Mouse (Mus musculus) thymus, adult 2 months (tissue): ENCODE measurements around the gene Abca1. TPM values are rescaled to one million over a fixed set of nuclear protein-coding genes. Genes with fewer than 3 reads are reported as not detected.

Experiments
- DNase-seq: peaks from one replicate; pipeline ENCODE4 v3.0.0; 2021
- H3K27ac ChIP-seq: fragments of 200-500 bp; 2 replicates; pipeline ENCODE4 v1.5.1; 2012; ENCODE audit warnings: low read length, control low read depth; ENCODE audit not compliant: control insufficient read depth, insufficient read depth
- H3K27me3 ChIP-seq: fragments of 200-500 bp; 2 replicates; pipeline ENCODE4 v1.6.1; 2012; ENCODE audit warnings: mild to moderate bottlenecking, low read length, moderate library complexity, mixed read lengths; ENCODE audit not compliant: control insufficient read depth, insufficient read depth
- H3K36me3 ChIP-seq: fragments of 200-500 bp; 2 replicates; pipeline ENCODE4 v1.6.1; 2012; ENCODE audit warnings: mild to moderate bottlenecking, low read length, moderate library complexity; ENCODE audit not compliant: control insufficient read depth, insufficient read depth
- H3K4me1 ChIP-seq: fragments of 200-500 bp; replicated peaks from 2 replicates; pipeline ENCODE4 v1.6.1; 2012; ENCODE audit warnings: low read length; ENCODE audit not compliant: control insufficient read depth, insufficient read depth
- H3K4me3 ChIP-seq: fragments of 200-500 bp; 2 replicates; pipeline ENCODE4 v1.5.1; 2012; ENCODE audit warnings: mild to moderate bottlenecking, low read length, control low read depth, moderate library complexity; ENCODE audit not compliant: control insufficient read depth, insufficient read depth
- CTCF ChIP-seq: fragments of 200-500 bp; IDR thresholded peaks from 2 replicates; pipeline ENCODE4 v1.5.1; 2012; ENCODE audit warnings: mild to moderate bottlenecking, control low read depth, low read length, moderate library complexity, borderline replicate concordance; ENCODE audit not compliant: control insufficient read depth, poor library complexity, insufficient read depth; ENCODE audit errors: extremely low read depth
- POLR2A ChIP-seq: fragments of 200-500 bp; IDR thresholded peaks from 2 replicates; pipeline ENCODE4 v1.6.1; 2012; ENCODE audit warnings: mild to moderate bottlenecking, low read length, control low read depth, moderate library complexity; ENCODE audit not compliant: control insufficient read depth, poor library complexity, insufficient read depth; ENCODE audit errors: extremely low read depth
- WGBS: fragments of 180-500 bp; shearing (Covaris S2); methylation state at CpG from one replicate; pipeline ENCODE4 v1.1.7; 2018; 5-methylcytosine and 5-hydroxymethylcytosine counted together
- polyA plus RNA-seq: library from polyadenylated mRNA; depleted of rRNA; stranded (reverse); fragments of >200 nt; gene quantifications from 2 replicates; pipeline ENCODE4 v1.2.3, GENCODE M21; 2012

Gene Abca1
- polyA plus RNA-seq, 1 experiment = 15.4 TPM

- no peak for DNase-seq
- Histone ChIP-seq H3K4me1 (peaks cover 6% of the 10 kb centered on the region), H3K36me3 (peaks cover 13% of the 10 kb centered on the region), H3K4me3 (no peak overlapping the region), H3K27me3 (no peaks in the 10 kb centered on the region), H3K27ac (no peak overlapping the region)
- TF ChIP-seq POLR2A = no peak
- no peak for TF ChIP-seq CTCF
- WGBS = 97% methylated on average over 7 of the region's 7 CpGs
Observed at GRCm38 (mm10) chr4:53126794-53127193, 32.9 kb downstream of the Abca1 start.

GRCm38 (mm10) chr4:53124837-53125490 is 34.7 kb downstream of the Abca1 start:
- no peak for DNase-seq
- WGBS = 91% methylated on average over 10 of the region's 10 CpGs
- Histone ChIP-seq H3K27ac (no peak overlapping the region), H3K4me3 (no peak overlapping the region), H3K4me1 (peaks cover 20% of the 10 kb centered on the region), H3K36me3 (peaks cover 13% of the 10 kb centered on the region), H3K27me3 (no peaks in the 10 kb centered on the region)
- TF ChIP-seq CTCF (no peak), POLR2A (no peak)

DNA sequence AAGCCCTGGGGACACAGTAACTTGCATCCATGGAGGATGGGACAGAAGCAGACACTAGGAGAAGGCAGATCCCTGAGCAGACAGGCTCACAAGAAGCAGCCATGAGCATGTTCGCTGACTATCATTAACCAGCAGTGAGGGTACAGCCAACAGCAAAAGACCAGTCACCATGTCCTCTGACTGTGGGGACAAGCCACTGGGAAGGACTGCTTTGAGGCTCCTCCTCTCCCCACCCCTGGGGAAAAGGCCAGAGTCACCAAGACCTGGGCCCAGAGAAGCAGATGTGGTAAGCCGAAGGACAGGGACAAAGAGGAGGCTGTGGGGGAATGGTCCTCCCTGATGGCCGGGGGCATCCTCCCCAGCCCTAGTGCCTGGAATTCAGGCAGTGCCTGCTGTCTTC is 37.4 kb downstream of the Abca1 start:
- TF ChIP-seq CTCF = no peak
- no peak for TF ChIP-seq POLR2A
- WGBS = 88% methylated on average over 3 of the region's 3 CpGs
- Histone ChIP-seq H3K27ac (no peak overlapping the region), H3K27me3 (no peaks in the 10 kb centered on the region), H3K4me1 (peaks cover 20% of the 10 kb centered on the region), H3K4me3 (no peak overlapping the region), H3K36me3 (peaks cover 9% of the 10 kb centered on the region)
- no peak for DNase-seq

GRCm38 (mm10) chr4:53121516-53122227 is 38.0 kb downstream of the Abca1 start:
- peaks cover 20% of the 10 kb centered on the region for H3K4me1 ChIP-seq
- no peak for DNase-seq
- 36% methylated on average over 7 of the region's 7 CpGs for WGBS
- TF ChIP-seq CTCF = no peak
- no peak for TF ChIP-seq POLR2A
- H3K27ac ChIP-seq = no peak overlapping the region
- H3K36me3 ChIP-seq = peaks cover 2% of the 10 kb centered on the region
- H3K27me3 ChIP-seq = no peaks in the 10 kb centered on the region
- no peak overlapping the region for H3K4me3 ChIP-seq

DNA sequence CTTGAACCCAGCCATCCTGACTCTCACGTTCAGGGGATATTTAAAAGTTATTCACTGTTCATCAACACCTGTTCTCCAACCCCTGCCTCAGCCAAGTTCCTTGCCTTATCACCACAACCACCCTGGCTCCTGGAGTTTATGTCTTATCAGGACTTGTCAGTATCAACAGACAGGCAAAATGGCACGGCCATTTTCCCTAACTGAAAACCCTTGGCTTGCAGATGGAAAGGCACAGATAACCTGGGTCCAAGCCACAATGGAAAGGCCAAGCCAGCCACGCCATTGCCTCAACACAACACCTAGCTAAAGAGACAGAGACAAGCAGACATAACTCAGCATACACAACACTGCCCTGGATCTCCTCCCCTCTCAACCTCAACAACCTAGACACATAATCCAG is 38.6 kb downstream of the Abca1 start:
- Histone ChIP-seq H3K27ac (no peak overlapping the region), H3K36me3 (no peaks in the 10 kb centered on the region), H3K4me1 (peaks cover 20% of the 10 kb centered on the region), H3K4me3 (no peak overlapping the region), H3K27me3 (no peaks in the 10 kb centered on the region)
- DNase-seq = no peak
- 62% methylated on average over 3 of the region's 3 CpGs for WGBS
- no peak for TF ChIP-seq POLR2A
- TF ChIP-seq CTCF = no peak

DNA sequence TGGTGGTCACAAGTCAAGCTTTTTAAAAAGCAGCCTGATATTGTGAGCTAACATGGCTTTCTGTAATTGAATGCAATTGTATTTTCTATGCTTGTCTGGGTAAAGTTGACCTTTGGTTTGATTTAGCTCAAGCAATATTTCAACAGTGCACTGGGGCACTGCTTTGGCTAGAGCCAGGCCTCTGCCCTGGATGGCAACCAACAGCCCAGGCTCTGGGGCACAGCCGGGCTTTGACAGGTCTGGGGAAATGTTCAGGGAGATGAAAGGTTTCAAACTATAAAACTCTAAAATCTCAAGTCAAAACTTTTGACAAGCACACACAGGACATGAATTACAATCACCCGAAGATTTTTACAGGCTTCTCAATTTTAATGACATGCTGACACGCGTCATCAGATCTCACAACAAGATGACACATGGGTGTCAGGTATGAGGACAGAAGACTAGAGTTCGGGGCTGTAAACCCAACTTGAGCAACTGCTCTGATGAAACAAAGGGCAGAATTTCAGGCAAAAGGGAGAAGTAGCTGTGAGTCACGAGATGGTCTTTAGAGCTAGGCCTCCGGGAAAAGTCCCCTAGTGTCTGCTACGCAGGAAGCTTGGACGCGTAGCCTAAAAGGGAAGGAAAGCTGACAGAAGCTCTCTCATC is 39.5 kb downstream of the Abca1 start:
- no peaks in the 10 kb centered on the region for H3K27me3 ChIP-seq
- peak overlapping the region; percentile 36; the same call in 1 of the 2 replicates for H3K27ac ChIP-seq
- 63% methylated on average over 10 of the region's 10 CpGs for WGBS
- H3K4me1 ChIP-seq = peaks cover 24% of the 10 kb centered on the region
- DNase-seq = no peak
- H3K36me3 ChIP-seq = no peaks in the 10 kb centered on the region
- no peak overlapping the region for H3K4me3 ChIP-seq
- TF ChIP-seq CTCF = no peak
- no peak for TF ChIP-seq POLR2A

GRCm38 (mm10) chr4:53118643-53119042 is 41.1 kb downstream of the Abca1 start:
- TF ChIP-seq POLR2A (no peak), CTCF (no peak)
- WGBS = 42% methylated on average over 4 of the region's 4 CpGs
- peaks cover 24% of the 10 kb centered on the region for H3K4me1 ChIP-seq
- H3K4me3 ChIP-seq = no peak overlapping the region
- H3K27ac ChIP-seq = no peak overlapping the region
- H3K36me3 ChIP-seq = no peaks in the 10 kb centered on the region
- H3K27me3 ChIP-seq = no peaks in the 10 kb centered on the region
- DNase-seq = no peak
